Mouse (Mus musculus): Measurements from ENCODE around the gene Cetn4.
A peak's percentile ranks its signal among the peaks of the same experiment; 100 is the strongest.

Gene Cetn4

GRCm38 (mm10) chr3:37312370-37312941 is at the start of gene Cetn4, which contains the start of gene Bbs12:
Cetn4 (minus strand) TSS chr3:37312708.
Bbs12 (plus strand) TSS chr3:37312554.
- peak; percentile 98 to 99 for DNase-seq (ENCODE audit: low spot score in 2 of 2)

- no peak for DNase-seq (ENCODE audit: low spot score in 2 of 2)
These were observed 48.2 kb upstream of the Cetn4 start for GRCm38 (mm10) chr3:37360729-37361128.

GRCm38 (mm10) chr3:37354737-37355136 is 42.2 kb upstream of the Cetn4 start:
- DNase-seq (ENCODE audit: low spot score in 2 of 2): no peak

- no peak for DNase-seq (ENCODE audit: low spot score in 2 of 2)
These were observed 41.5 kb upstream of the Cetn4 start for GRCm38 (mm10) chr3:37353951-37354481.

GRCm38 (mm10) chr3:37350386-37350785 is 37.9 kb upstream of the Cetn4 start:
- no peak for DNase-seq (ENCODE audit: low spot score in 2 of 2)

- DNase-seq (ENCODE audit: low spot score in 2 of 2): no peak
These were observed 36.6 kb upstream of the Cetn4 start for GRCm38 (mm10) chr3:37349166-37349548.

- peak; percentile 57 to 68 for DNase-seq (ENCODE audit: low spot score in 2 of 2)
These were observed 36.0 kb upstream of the Cetn4 start, which contains the start of gene Fgf2 for GRCm38 (mm10) chr3:37348221-37349165. Fgf2 (plus strand) TSS chr3:37348346.

- DNase-seq (ENCODE audit: low spot score in 2 of 2): no peak
These were observed 35.2 kb upstream of the Cetn4 start for GRCm38 (mm10) chr3:37347671-37348070.

- no peak for DNase-seq (ENCODE audit: low spot score in 2 of 2)
These were observed 30.3 kb upstream of the Cetn4 start for GRCm38 (mm10) chr3:37342811-37343210.

- DNase-seq (ENCODE audit: low spot score in 2 of 2): no peak
These were observed 28.6 kb upstream of the Cetn4 start for GRCm38 (mm10) chr3:37341110-37341509.

- DNase-seq (ENCODE audit: low spot score in 2 of 2): no peak
These were observed 21.5 kb upstream of the Cetn4 start for GRCm38 (mm10) chr3:37334053-37334452.

- no peak for DNase-seq (ENCODE audit: low spot score in 2 of 2)
These were observed 19.5 kb upstream of the Cetn4 start for GRCm38 (mm10) chr3:37331999-37332449.

- no peak for DNase-seq (ENCODE audit: low spot score in 2 of 2)
These were observed 17.5 kb upstream of the Cetn4 start for GRCm38 (mm10) chr3:37329963-37330362.

- no peak for DNase-seq (ENCODE audit: low spot score in 2 of 2)
These were observed 16.0 kb upstream of the Cetn4 start for GRCm38 (mm10) chr3:37328489-37328888.

- no peak for DNase-seq (ENCODE audit: low spot score in 2 of 2)
These were observed 14.1 kb upstream of the Cetn4 start for GRCm38 (mm10) chr3:37326627-37327026.

- no peak for DNase-seq (ENCODE audit: low spot score in 2 of 2)
These were observed 13.0 kb upstream of the Cetn4 start for GRCm38 (mm10) chr3:37325317-37326112.

- no peak for DNase-seq (ENCODE audit: low spot score in 2 of 2)
These were observed 11.8 kb upstream of the Cetn4 start for GRCm38 (mm10) chr3:37324310-37324709.

GRCm38 (mm10) chr3:37316233-37316632 is 3.7 kb upstream of the Cetn4 start:
- no peak for DNase-seq (ENCODE audit: low spot score in 2 of 2)

- peak; percentile 40 to 48 for DNase-seq (ENCODE audit: low spot score in 2 of 2)
These were observed 863 bp upstream of the Cetn4 start for GRCm38 (mm10) chr3:37313371-37313770.

GRCm38 (mm10) chr3:37311897-37312369 is 575 bp downstream of the Cetn4 start:
- no peak for DNase-seq (ENCODE audit: low spot score in 2 of 2)

- no peak for DNase-seq (ENCODE audit: low spot score in 2 of 2)
These were observed 8.9 kb downstream of the Cetn4 start for GRCm38 (mm10) chr3:37303392-37304139.

All from frontal cortex, postnatal 36 days (tissue).